Mouse (Mus musculus): ENCODE results near the gene Cd244a. TPM values are rescaled to one million over a fixed set of nuclear protein-coding genes. Genes with fewer than 3 reads are reported as not detected.
A peak's percentile ranks its signal among the peaks of the same experiment; 100 is the strongest.

Cd244a gene
- total and polyA plus RNA-seq, 3 experiments = 0.21 to 0.64 (median 0.41) TPM

- TF ChIP-seq MAX (IDR thresholded peaks at IDR 0.05; ENCODE audit: low read length) (peak; percentile 88), NRF1 (IDR thresholded peaks at IDR 0.05; ENCODE audit: low read depth, low read length) (no peak), UBTF (IDR thresholded peaks at IDR 0.05; ENCODE audit: low read depth, low read length) (no peak), IRF4 (IDR thresholded peaks at IDR 0.05; ENCODE audit: low read depth, low read length) (peak; percentile 23; the same call in 1 of the 2 replicates), MYC (IDR thresholded peaks at IDR 0.05; ENCODE audit: low read depth, low read length) (peak; percentile 83), JUND (conservative IDR thresholded peaks at IDR 0.05; ENCODE audit: low read depth, low read length) (no peak), ETS1 (conservative IDR thresholded peaks at IDR 0.05; ENCODE audit: low read depth, low read length) (no peak), USF1 (IDR thresholded peaks at IDR 0.05; ENCODE audit: low read depth, low read length) (peak; percentile 72), TBP (conservative IDR thresholded peaks at IDR 0.05; ENCODE audit: low read depth, low read length) (peak; percentile 75), MXI1 (IDR thresholded peaks at IDR 0.05; ENCODE audit: low read depth, low read length) (peak; percentile 69; the same call in 1 of the 2 replicates), MEF2A (IDR thresholded peaks at IDR 0.05; ENCODE audit: borderline replicate concordance, low read depth, low read length) (peak; percentile 44; the same call in 1 of the 2 replicates), MAFK (IDR thresholded peaks at IDR 0.05; ENCODE audit: insufficient replicate concordance, low read length) (no peak), CHD1 (IDR thresholded peaks at IDR 0.05; ENCODE audit: low read depth, low read length) (no peak), BHLHE40 (IDR thresholded peaks at IDR 0.05; ENCODE audit: low read depth, low read length) (no peak), USF2 (conservative IDR thresholded peaks at IDR 0.05; ENCODE audit: low read depth, low read length) (peak; percentile 65), MAZ (IDR thresholded peaks at IDR 0.05; ENCODE audit: low read depth, low read length) (no peak)
- H3K4me3 ChIP-seq (replicated peaks in 1 of 3; ENCODE audit: low read depth in 2 of 3, low read length in 2 of 3, poor library complexity in 1 of 3) = no peak overlapping the region
- no peaks in the 10 kb centered on the region for H3K27me3 ChIP-seq (replicated peaks)
- peak; percentile 61 for DNase-seq (ENCODE audit: extremely low read depth)
- H3K79me2 ChIP-seq (replicated peaks; ENCODE audit: control insufficient read depth, extremely low read depth, insufficient read depth, poor library complexity, severe bottlenecking) = no peaks in the 10 kb centered on the region
- no peak overlapping the region for H3K27ac ChIP-seq (ENCODE audit: insufficient read depth, low read depth)
- peaks cover 13 to 40% of the 10 kb centered on the region in 2 experiments for H3K4me1 ChIP-seq (ENCODE audit: control insufficient read depth in 1 of 2, insufficient read depth in 2 of 2)
- peaks cover 1% of the 10 kb centered on the region for H3K9me3 ChIP-seq (replicated peaks; ENCODE audit: low read length)
- dilution Hi-C loops (cut with MboI; ENCODE audit: extremely low pct_ligation_motif_present, extremely low pct_unique_long_range_greater_than_20kb, low sequenced_read_pairs) = no loop called here
- no peak overlapping the region; the same call in 1 of the 2 replicates for H3K9ac ChIP-seq (ENCODE audit: insufficient read depth, low read depth)
- H3K4me2 ChIP-seq (ENCODE audit: insufficient read depth, low read depth, poor library complexity, severe bottlenecking) = peak overlapping the region; percentile 12; the same call in 1 of the 2 replicates
- in situ Hi-C loops (cut with MboI; ENCODE audit: low pct_ligation_motif_present, low pct_unique_long_range_greater_than_20kb, low sequenced_read_pairs) = no loop called here
- H3K36me3 ChIP-seq (replicated peaks in 1 of 2; ENCODE audit: control insufficient read depth in 1 of 2, insufficient read depth in 1 of 2, low read length in 1 of 2) = no peaks in the 10 kb centered on the region
Observed at GRCm38 (mm10) chr1:171619001-171619400, 60.0 kb downstream of the Cd244a start.

GRCm38 (mm10) chr1:171619645-171620044 lies 60.7 kb downstream of the Cd244a start:
- dilution Hi-C loops (cut with MboI; ENCODE audit: extremely low pct_ligation_motif_present, extremely low pct_unique_long_range_greater_than_20kb, low sequenced_read_pairs) = no loop called here
- no peak overlapping the region for H3K9ac ChIP-seq (ENCODE audit: insufficient read depth, low read depth)
- no peak for TF ChIP-seq ETS1 (conservative IDR thresholded peaks at IDR 0.05; ENCODE audit: low read depth, low read length)
- no peak for TF ChIP-seq USF1 (IDR thresholded peaks at IDR 0.05; ENCODE audit: low read depth, low read length)
- no peak for TF ChIP-seq ZMIZ1 (IDR thresholded peaks at IDR 0.05; ENCODE audit: low read depth, low read length)
- no peak for TF ChIP-seq ZC3H11A (IDR thresholded peaks at IDR 0.05; ENCODE audit: low read depth, low read length)
- H3K4me3 ChIP-seq (replicated peaks in 1 of 3; ENCODE audit: low read depth in 2 of 3, low read length in 2 of 3, poor library complexity in 1 of 3) = no peak overlapping the region
- H3K27ac ChIP-seq (ENCODE audit: insufficient read depth, low read depth) = no peak overlapping the region
- H3K9me3 ChIP-seq (replicated peaks; ENCODE audit: low read length) = peaks cover 3% of the 10 kb centered on the region
- H3K79me2 ChIP-seq (replicated peaks; ENCODE audit: control insufficient read depth, extremely low read depth, insufficient read depth, poor library complexity, severe bottlenecking) = no peaks in the 10 kb centered on the region
- H3K4me1 ChIP-seq (ENCODE audit: control insufficient read depth in 1 of 2, insufficient read depth in 2 of 2) = peaks cover 13 to 37% of the 10 kb centered on the region in 2 experiments
- in situ Hi-C loops (cut with MboI; ENCODE audit: low pct_ligation_motif_present, low pct_unique_long_range_greater_than_20kb, low sequenced_read_pairs) = no loop called here
- no peaks in the 10 kb centered on the region for H3K27me3 ChIP-seq (replicated peaks)
- no peak for DNase-seq (ENCODE audit: extremely low read depth)
- H3K4me2 ChIP-seq (ENCODE audit: insufficient read depth, low read depth, poor library complexity, severe bottlenecking) = peak overlapping the region; percentile 12; the same call in 1 of the 2 replicates
- H3K36me3 ChIP-seq (replicated peaks in 1 of 2; ENCODE audit: control insufficient read depth in 1 of 2, insufficient read depth in 1 of 2, low read length in 1 of 2) = no peaks in the 10 kb centered on the region

All from CH12.LX (cell line).